Mouse (Mus musculus) T-cell, adult 66 days (primary cell): ENCODE measurements around the gene Egfl7. TPM values are rescaled to one million over a fixed set of nuclear protein-coding genes. Genes with fewer than 3 reads are reported as not detected.

Experiments
- total RNA-seq, 2 experiments: library from RNA; stranded (reverse); gene quantifications; 3 replicates in 1 of 2; 4 replicates in 1 of 2; pipeline ENCODE4 v1.2.4; 2023

Gene Egfl7
- total RNA-seq: 1 to 10 TPM in 1 of 2 experiments, not detected in 1; 4.3 TPM

DNA sequence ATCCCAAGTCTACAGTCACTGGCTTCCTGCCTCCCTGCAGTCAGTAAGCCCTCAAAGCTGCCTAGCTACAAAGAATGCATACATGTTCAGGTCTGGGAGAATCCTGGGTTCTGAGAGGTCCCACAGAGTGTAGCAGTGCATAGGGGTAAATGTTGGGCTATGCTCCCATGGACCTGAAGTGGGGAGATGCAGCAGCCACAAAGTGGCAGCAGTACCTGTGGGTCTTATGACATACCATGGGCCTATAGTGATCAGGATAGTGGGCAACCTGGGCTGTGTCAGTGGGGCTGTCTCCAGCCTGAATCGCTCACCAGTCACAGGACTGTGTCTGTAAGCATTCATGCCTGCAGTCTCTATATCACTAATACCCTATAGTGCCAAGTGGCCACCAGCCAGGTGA is at the start of gene Egfl7:
Gene Egfl7 (plus strand): TSS at position 301 of the 400 bp plus-strand sequence.

DNA sequence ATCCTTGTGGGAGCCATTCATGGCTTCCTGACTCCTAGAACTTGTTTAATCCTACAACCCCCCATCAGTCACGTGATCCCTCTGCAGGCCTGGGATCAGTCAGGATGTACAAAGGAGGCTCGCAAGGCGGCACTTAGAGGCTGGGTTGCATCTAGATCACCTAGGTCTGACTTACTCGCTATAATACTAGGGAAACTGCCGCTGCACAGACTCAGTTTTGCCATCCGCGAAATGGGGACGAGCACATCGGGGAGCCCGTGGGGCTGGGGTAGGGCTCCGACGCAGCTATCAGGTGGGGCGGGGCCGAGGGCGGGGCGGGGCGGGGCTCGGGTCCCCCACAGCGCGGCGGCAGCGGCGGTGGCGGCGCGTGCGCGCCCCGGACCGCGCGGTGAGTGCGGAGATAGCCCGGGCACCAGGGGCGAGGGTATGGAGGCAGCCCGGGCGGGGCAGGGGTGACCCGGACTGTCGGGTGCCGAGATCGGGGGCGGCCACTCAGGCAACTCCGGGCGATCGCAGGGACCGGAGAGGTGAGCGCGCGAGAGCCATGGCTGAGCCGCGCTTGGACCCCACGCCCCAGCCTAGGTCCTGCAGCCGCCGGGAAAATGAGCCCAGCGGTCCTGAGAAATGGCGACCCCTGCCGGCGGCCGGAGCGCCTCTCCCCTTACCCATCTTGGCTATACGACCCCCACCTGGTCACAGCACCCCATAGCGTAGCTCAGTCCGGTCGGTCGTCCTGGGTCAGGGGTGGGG is 6.7 kb downstream of the Egfl7 start, which contains the start of gene Gm20532:
Gene Gm20532 (plus strand): TSS at position 346 of the 750 bp plus-strand sequence.

DNA sequence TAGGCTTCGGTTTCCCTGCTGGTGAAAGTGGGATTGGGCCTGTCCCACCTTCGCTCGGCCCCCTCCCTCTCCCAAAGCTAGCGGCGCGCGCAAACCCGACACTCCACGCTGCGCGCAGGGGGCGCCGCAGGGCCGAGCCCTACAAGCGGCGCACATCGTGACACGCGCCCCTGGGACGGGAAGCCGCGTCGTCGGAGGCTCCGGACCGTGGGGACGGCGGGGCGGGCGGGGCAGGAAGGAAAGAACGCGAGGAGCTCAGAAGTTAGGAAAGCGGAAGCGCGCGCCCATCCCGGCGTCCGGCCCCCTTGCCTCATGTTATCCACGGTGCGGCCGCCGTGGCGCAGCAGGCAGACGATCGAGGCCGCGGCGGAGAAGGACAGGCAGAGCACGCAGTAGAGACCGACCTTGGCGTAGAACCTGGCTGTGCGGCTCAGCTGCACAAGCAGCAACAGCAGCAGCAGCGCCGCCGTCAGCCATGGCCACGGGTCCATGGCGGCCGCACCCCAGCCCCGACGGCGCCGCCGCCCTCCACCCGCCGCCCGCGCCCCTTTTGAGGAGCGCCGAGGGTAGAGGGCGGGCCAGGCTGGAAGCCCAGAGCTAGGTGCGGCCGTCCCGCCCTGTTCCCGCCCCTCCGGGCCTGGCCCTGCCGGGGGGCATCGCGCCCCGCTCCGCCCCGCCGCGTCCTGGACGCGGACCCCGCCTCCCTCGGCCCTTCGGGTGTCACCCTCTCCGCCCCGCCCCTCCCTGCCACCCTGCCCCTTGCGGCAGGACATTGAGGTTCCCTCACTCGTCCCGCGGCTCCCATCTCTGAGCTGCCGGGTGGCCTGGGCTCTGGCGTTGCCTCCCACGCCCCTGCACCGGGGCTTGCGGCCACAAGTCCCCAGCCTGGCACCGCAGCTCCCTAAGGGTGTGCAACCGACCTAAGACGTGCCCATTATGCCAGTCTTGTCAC is 24.2 kb downstream of the Egfl7 start, which contains the start of gene Agpat2:
Gene Agpat2 (minus strand): TSS at position 698 of the 952 bp plus-strand sequence.

GRCm38 (mm10) chr2:26627921-26628739 is 48.3 kb downstream of the Egfl7 start, which contains the start of gene Fam69b:
TSS of gene Fam69b (plus strand) at chr2:26628457.

Other genes starting within 250 kb of the Egfl7 start
- 10 to 100 TPM in 1 of 2 experiments, 1 to 10 TPM in 1; 9.6 to 11.1 TPM for gene Dnlz, start 227.9 kb upstream of the Egfl7 start, total RNA-seq
- 1 to 10 TPM; 2.8 to 5.5 TPM for gene Card9, start 219.1 kb upstream of the Egfl7 start, total RNA-seq
- gene Snapc4, start 199.4 kb upstream of the Egfl7 start, total RNA-seq: 100 to 1,000 TPM; 109 to 121 TPM
- gene Entr1, start 190.7 kb upstream of the Egfl7 start, total RNA-seq: 100 to 1,000 TPM; 149 to 153 TPM
- gene Pmpca, start 190.7 kb upstream of the Egfl7 start, total RNA-seq: 10 to 100 TPM; 80.7 to 86.7 TPM
- 10 to 100 TPM; 33.3 to 36.9 TPM for gene Inpp5e, start 170.8 kb upstream of the Egfl7 start, total RNA-seq
- 10 to 100 TPM; 79.3 to 91.7 TPM for gene Sec16a, start 134.8 kb upstream of the Egfl7 start, total RNA-seq
- gene Notch1, start 63.4 kb upstream of the Egfl7 start, total RNA-seq: 100 to 1,000 TPM; 134 to 135 TPM
- gene Gm20532, start 6.6 kb downstream of the Egfl7 start, total RNA-seq: not detected
- 10 to 100 TPM; 12.5 to 17.0 TPM for gene Agpat2, start 24.4 kb downstream of the Egfl7 start, total RNA-seq
- 1 to 10 TPM in 1 of 2 experiments, under 1 TPM in 1; 0.95 to 1.2 TPM for gene Fam69b, start 48.4 kb downstream of the Egfl7 start, total RNA-seq
- gene Lcn4, start 91.3 kb downstream of the Egfl7 start, total RNA-seq: 10 to 100 TPM; 10.2 to 13.5 TPM